Mouse (Mus musculus) CD8-positive naive resting alpha-beta T cell, adult 2 months (primary cell): ENCODE data around the gene Il1r1.

ENCODE experiments used
- DNase-seq, 2 experiments: peaks; one replicate each; pipeline ENCODE4 v3.0.0; 2022; ENCODE audit warnings: low read depth in 2 of 2, low spot score in 2 of 2

The Il1r1 gene

GRCm38 (mm10) chr1:40224539-40225284, at the start of gene Il1r1:
TSS of gene Il1r1 (plus strand) at chr1:40225080.
- no peak for DNase-seq

DNA sequence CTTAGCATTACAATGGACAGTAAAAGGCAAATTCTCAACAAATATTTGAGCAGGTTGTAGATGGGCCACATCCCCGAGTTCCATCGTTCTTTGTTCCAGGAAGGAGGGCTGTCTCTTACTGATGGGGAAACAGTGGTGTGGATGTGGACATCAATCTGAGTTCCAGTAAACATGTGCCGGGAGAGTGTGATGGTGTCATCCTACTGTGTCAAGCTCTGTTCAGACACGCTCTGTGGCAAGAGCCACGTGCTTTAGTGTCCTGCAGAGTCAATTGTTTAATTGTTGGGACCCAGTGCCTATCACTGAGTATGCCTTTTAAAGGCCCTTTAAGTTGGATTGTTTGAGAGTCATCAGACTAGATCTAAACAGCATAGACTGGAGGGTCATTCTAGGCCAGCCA, 49.8 kb upstream of the Il1r1 start:
- no peak for DNase-seq

- no peak for DNase-seq
Measured at GRCm38 (mm10) chr1:40175797-40176196, 49.1 kb upstream of the Il1r1 start.

DNA sequence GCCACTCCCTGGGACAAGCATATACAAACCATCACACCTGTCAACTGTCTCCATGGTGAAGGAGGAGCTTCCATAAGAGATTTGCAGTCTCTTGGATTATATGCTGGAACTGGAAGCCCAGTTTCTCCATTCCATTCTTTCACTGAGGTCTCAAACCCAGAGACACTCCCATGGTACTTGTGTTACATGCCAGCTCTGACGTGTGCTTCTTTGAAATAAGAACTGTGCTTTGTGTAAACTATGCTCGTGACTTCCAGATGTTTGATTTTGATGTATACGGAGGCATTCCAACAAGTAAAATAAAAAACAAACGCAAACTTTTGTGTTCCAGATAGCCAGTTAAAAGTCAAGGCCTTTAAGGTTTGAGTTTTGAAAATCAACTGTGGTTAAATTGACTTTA, 45.8 kb upstream of the Il1r1 start:
- no peak for DNase-seq

GRCm38 (mm10) chr1:40179493-40179892, 45.4 kb upstream of the Il1r1 start:
- no peak for DNase-seq

- no peak for DNase-seq
Measured at GRCm38 (mm10) chr1:40180861-40181260, 44.0 kb upstream of the Il1r1 start.

DNA sequence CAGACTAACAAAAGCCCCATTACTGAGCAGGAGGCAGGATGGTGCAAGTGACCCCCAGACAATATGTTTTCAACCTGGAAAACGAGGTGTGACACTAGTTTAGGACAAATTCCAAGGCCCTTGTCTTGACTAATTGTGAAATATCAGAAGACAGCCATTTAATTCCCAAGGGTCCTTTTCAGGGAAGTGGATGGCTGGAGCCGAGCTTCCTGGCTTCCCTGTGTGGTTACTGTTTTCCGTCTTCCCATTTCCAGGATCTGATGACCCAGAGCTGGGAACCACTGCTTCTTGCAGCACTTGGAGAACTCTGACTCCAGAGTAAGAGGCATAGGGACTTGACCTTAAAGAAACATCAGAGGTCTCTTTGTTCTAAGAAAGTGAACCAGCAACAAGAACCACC, 43.2 kb upstream of the Il1r1 start:
- no peak for DNase-seq

- no peak for DNase-seq
Measured at GRCm38 (mm10) chr1:40183410-40183809, 41.5 kb upstream of the Il1r1 start.

GRCm38 (mm10) chr1:40187961-40188360, 36.9 kb upstream of the Il1r1 start:
- DNase-seq, result no peak

- DNase-seq, result no peak
Measured at GRCm38 (mm10) chr1:40190025-40190424, 34.9 kb upstream of the Il1r1 start.

GRCm38 (mm10) chr1:40190837-40191236, 34.0 kb upstream of the Il1r1 start:
- no peak for DNase-seq

DNA sequence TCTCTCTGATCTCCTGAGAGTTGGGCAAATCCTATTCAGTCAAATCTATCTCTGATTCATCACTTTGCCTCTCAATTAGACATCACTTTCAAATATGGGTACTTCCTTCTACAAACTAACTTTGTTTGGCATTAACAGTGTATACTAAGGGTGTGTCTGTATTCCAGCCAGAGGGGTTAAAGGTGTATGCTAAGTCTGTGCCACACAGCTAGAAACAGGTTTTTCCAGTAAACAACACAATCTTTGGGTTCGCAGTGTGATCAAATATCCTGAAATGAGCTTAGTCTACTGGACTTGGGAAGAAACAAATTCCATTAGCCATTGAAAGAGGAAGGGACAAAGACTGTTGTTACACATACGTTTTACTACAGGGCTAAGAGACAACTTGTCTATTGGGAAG, 30.6 kb upstream of the Il1r1 start:
- DNase-seq, result no peak

DNA sequence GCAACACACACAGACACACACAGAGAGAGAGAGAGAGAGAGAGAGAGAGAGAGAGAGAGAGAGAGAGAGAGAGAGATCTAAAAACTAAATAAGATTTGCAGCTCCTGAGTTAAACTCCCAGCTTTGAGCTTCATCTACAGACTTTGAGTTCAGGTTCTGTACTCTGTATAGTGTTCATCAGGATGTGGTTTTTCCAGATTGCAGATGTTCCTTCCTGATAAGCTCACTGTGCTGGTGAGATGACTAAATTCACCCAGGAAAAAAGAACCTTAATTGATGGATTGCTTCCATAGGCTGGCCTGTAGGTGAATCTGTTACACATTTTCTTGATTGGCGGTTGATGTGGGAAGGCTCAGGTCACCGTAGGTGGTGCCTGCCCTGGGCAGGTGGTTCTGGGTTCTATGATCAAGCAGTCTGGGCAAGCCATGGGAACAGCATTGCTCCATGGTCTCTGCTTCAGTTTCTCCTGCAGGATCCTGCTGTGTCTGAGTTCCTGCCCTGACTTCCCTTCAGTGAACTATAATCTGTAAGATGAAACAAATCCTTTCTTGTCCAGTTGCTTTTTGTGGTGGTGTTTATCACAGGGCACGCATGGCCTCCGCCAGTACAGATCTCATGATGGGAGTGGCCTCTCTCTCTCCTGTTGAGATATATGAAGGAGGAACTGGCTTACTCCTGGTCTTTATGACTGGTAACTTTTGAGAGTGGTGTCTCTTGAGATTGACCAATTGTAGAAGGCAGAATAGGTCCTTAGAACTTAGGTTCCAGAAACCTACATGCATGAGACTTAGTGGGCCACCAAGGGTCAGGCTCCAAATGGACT, 11.3 kb upstream of the Il1r1 start:
- no peak for DNase-seq

- no peak for DNase-seq
Measured at GRCm38 (mm10) chr1:40217521-40217920, 7.4 kb upstream of the Il1r1 start.

- no peak for DNase-seq
Measured at GRCm38 (mm10) chr1:40218603-40219002, 6.3 kb upstream of the Il1r1 start.

DNA sequence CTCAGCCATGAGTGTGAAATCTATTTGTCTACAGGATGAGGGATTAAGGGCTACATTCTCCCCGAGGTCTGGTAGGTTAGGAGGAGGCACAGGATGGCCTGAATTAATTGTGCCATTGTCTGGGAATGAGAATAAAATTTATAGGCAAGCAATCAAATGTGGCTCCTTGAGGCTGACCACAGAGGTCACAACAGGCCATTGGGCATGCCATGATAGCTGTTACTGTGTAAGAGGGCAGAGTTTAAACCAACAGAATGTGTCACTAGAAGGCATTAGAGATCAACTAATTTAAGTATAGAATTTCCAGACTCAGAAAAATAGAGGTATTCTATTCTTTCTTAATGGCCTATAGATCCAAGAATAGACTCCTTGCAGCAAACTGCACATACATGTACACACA, 4.3 kb upstream of the Il1r1 start:
- no peak for DNase-seq

GRCm38 (mm10) chr1:40221864-40222263, 3.0 kb upstream of the Il1r1 start:
- DNase-seq, result no peak

DNA sequence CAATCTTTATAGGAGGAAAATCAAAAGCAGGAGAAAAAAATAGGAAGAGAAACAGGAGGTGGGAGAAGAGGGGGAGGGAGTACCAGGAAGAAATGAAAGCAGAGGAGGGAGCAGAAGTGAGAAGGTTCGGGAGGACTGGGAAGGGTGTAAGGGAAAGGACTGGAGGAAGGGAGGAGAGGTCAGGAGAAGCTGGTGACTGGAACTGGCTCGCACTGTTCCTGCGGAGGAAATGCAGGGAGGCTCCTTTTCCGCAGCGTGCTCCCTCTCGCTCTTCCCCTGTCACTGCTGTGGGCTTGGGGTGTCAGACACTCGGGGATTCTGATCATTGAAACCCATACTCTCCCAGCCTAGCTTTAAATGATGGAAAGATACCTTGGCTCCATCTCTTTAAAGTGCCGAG, 2.2 kb upstream of the Il1r1 start:
- DNase-seq, result no peak

- no peak for DNase-seq
Measured at GRCm38 (mm10) chr1:40223591-40223990, 1.3 kb upstream of the Il1r1 start.

DNA sequence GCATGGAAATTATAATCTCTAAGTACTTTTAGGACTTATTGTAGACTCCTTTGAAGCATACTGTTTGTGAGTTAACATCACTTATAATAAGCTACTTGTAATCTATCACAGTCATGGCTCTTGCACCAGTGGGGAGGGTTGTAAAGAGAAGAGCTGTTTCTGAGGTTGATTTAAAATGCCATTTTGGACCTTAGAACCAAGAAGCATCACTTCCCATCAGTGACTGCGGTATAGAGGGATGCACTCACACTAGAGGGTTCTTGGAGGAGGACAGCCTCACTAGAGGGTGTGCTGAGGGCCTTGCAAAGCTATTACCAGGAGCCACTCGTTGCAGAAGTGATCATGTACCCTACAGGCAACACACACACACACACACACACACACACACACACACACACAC, 700 bp downstream of the Il1r1 start:
- DNase-seq, result no peak

GRCm38 (mm10) chr1:40229033-40229432, 4.2 kb downstream of the Il1r1 start:
- DNase-seq, result no peak

DNA sequence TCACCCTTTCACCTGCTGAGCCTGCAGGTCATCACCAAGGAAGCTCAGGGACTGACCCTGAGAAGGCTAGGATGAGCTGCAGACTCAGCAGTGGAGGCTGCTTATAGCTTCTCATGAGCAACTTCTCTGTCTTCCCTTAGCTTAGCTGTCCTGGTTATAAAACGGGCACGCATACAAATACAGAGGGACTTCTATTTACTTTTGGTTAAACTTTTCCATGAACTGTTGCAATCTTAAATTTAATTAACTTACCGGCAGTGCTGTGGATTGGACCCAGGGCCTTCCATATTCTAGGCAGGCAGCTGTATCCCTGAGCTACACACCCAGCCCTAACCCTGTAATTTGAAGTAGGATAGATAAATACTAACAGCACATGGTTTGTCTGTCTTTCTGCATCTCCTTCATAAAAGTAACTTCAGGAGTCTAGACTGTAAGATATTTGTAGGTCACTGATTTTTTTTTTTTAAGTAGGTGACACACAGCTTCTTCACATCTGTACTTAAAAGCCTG, 4.9 kb downstream of the Il1r1 start:
- no peak for DNase-seq
